Mouse (Mus musculus): ENCODE results near the gene Nr2f2.

DNA sequence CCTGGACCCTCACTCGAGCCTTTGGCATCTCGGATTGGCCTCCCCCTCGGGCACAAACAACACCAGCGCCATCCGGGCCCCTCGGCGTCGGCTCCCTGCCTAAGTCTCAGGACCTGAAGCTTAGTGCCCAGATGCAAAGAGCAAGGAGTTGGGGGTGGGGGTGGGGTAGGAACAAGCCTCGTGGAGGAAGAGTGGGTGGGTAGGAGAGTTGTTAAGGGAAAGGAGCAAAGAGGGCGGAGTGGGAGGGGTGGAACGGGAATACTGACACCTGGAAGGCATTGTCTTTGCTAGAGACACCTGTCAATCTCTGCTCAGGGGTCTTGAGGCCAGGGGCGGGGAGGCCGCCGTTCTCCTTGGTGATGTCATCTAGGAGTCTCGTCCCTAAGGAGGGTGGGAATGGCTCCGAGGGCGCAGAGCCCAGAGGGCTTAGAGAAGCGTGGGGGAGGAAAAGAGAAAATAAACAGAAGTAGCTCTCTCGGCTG lies 35.7 kb downstream of the Nr2f2 start:
- TF ChIP-seq POLR2A (IDR thresholded peaks at IDR 0.05; ENCODE audit: borderline replicate concordance, insufficient read depth, low read length) (no peak), CTCF (IDR thresholded peaks at IDR 0.05; ENCODE audit: borderline replicate concordance, insufficient read depth, low read depth, low read length) (no peak)
